Mouse (Mus musculus): ENCODE data around the gene Car6. TPM values are rescaled to one million over a fixed set of nuclear protein-coding genes. Genes with fewer than 3 reads are reported as not detected.

Gene Car6
- total RNA-seq, 1 experiment = 0.18 TPM

DNA sequence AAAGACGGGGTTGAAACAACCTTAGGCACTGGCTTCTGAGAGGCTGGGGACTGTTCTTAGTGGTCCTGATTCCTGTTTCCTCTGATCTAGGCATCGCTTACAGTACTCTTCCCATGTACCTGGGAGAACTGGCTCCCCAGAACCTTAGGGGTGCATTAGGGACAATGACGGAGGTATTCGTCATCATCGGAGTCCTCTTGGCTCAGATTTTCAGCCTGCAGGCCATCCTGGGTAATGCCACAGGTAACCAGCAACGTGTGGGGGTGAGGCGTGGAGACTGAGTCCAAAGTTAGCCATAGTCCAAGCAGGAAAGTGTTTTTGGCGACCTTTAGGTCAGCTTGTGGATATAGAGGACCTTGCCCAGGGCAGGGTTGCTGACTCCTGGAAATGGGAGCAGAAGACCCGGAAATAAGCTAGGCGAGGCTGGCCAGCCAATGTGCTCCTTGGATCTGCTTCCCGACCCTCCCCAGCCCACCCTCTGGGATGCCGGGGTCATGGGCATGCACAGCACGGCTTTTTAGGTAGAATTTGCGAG is 43.7 kb downstream of the Car6 start:
- H3K4me3 ChIP-seq (ENCODE audit: insufficient read depth in 1 of 2, low read depth in 1 of 2, low read length in 2 of 2, poor library complexity in 1 of 2, severe bottlenecking in 1 of 2) = no peak overlapping the region
- H3K36me3 ChIP-seq (ENCODE audit: control insufficient read depth, insufficient read depth, low read length, poor library complexity, severe bottlenecking) = no peaks in the 10 kb centered on the region
- H3K9me3 ChIP-seq (ENCODE audit: control insufficient read depth, insufficient read depth, low read depth, low read length) = no peaks in the 10 kb centered on the region
- no peak for TF ChIP-seq HCFC1 (IDR thresholded peaks at IDR 0.05; ENCODE audit: borderline replicate concordance, insufficient read depth, low read length)
- no peak for TF ChIP-seq MAFK (IDR thresholded peaks at IDR 0.05; ENCODE audit: insufficient read depth, low read depth, low read length)
- no peak for TF ChIP-seq ZNF384 (IDR thresholded peaks at IDR 0.05; ENCODE audit: low read depth, low read length)
- TF ChIP-seq CHD2 (IDR thresholded peaks at IDR 0.05; ENCODE audit: low read depth, low read length) = no peak
- no peak for TF ChIP-seq ZC3H11A (IDR thresholded peaks at IDR 0.05; ENCODE audit: borderline replicate concordance, low read depth, low read length)
- no peak for DNase-seq (ENCODE audit: low read depth, low spot score)
- no peak overlapping the region for H3K27ac ChIP-seq (ENCODE audit: insufficient read depth, low read depth, low read length, poor library complexity, severe bottlenecking)
- no peak overlapping the region for H3K9ac ChIP-seq (ENCODE audit: insufficient read depth, low read depth, low read length, poor library complexity, severe bottlenecking)
- H3K4me1 ChIP-seq (ENCODE audit: control insufficient read depth in 2 of 2, insufficient read depth in 2 of 2, low read length in 2 of 2, poor library complexity in 1 of 2) = peaks cover 2 to 12% of the 10 kb centered on the region in 2 experiments; a peak in 1 of 4 replicates
- in situ Hi-C loops (cut with MboI; ENCODE audit: low sequenced_read_pairs in 2 of 2, unreplicated experiment in 2 of 2) = no loop called here

DNA sequence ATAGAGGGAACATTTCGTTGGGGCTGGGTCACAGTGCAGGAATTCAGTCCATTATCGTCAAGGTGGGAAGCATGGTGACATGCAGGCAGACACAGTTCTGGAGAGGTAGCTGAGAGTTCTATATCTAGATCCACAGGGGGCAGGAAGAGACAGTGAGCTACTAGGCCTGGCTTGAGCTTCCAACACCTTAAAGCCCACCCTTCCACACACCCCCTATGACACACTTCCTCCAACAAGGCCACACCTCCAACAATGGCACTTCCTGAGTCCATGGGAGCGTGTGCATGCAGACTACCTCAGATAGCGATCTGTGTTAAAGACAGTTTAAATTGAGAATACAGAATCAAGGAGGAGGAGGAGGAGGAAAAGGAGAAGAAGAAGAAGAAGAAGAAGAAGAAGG is 45.4 kb downstream of the Car6 start:
- TF ChIP-seq CHD2 (IDR thresholded peaks at IDR 0.05; ENCODE audit: low read depth, low read length) = no peak
- TF ChIP-seq ZNF384 (IDR thresholded peaks at IDR 0.05; ENCODE audit: low read depth, low read length) = no peak
- TF ChIP-seq ZC3H11A (IDR thresholded peaks at IDR 0.05; ENCODE audit: borderline replicate concordance, low read depth, low read length) = no peak
- TF ChIP-seq MAFK (IDR thresholded peaks at IDR 0.05; ENCODE audit: insufficient read depth, low read depth, low read length) = no peak
- no peak for TF ChIP-seq HCFC1 (IDR thresholded peaks at IDR 0.05; ENCODE audit: borderline replicate concordance, insufficient read depth, low read length)
- Histone ChIP-seq H3K9ac (ENCODE audit: insufficient read depth, low read depth, low read length, poor library complexity, severe bottlenecking) (no peak overlapping the region), H3K36me3 (ENCODE audit: control insufficient read depth, insufficient read depth, low read length, poor library complexity, severe bottlenecking) (no peaks in the 10 kb centered on the region), H3K4me1 (ENCODE audit: control insufficient read depth in 2 of 2, insufficient read depth in 2 of 2, low read length in 2 of 2, poor library complexity in 1 of 2) (peaks cover 2 to 12% of the 10 kb centered on the region in 2 experiments; a peak in 1 of 4 replicates), H3K27ac (ENCODE audit: insufficient read depth, low read depth, low read length, poor library complexity, severe bottlenecking) (no peak overlapping the region), H3K9me3 (ENCODE audit: control insufficient read depth, insufficient read depth, low read depth, low read length) (no peaks in the 10 kb centered on the region), H3K4me3 (ENCODE audit: insufficient read depth in 1 of 2, low read depth in 1 of 2, low read length in 2 of 2, poor library complexity in 1 of 2, severe bottlenecking in 1 of 2) (no peak overlapping the region)
- DNase-seq (ENCODE audit: low read depth, low spot score) = no peak
- in situ Hi-C loops (cut with MboI; ENCODE audit: low sequenced_read_pairs in 2 of 2, unreplicated experiment in 2 of 2) = no loop called here

DNA sequence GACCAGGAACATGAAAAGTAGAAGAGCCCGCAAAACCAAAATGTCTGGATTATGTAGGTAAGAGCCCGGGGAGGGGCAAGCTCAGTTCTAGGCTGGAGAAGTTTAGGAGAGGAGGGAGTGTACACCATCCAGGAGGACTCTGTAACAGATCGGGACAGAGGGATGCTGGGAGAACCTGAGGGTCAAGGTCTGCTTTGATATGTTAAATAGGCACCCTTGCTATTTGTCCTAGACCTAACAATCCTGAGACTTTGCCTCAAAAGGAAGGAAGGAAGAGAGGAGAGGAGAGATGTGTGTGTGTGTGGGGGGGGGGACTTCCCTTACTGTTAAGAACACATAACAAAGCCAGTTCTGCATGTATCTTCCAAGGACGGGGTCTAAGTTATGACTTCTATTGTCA is 45.8 kb downstream of the Car6 start:
- Histone ChIP-seq H3K4me1 (ENCODE audit: control insufficient read depth in 2 of 2, insufficient read depth in 2 of 2, low read length in 2 of 2, poor library complexity in 1 of 2) (peaks cover 2 to 12% of the 10 kb centered on the region in 2 experiments; a peak in 1 of 4 replicates), H3K4me3 (ENCODE audit: insufficient read depth in 1 of 2, low read depth in 1 of 2, low read length in 2 of 2, poor library complexity in 1 of 2, severe bottlenecking in 1 of 2) (no peak overlapping the region), H3K9ac (ENCODE audit: insufficient read depth, low read depth, low read length, poor library complexity, severe bottlenecking) (no peak overlapping the region), H3K36me3 (ENCODE audit: control insufficient read depth, insufficient read depth, low read length, poor library complexity, severe bottlenecking) (no peaks in the 10 kb centered on the region), H3K27ac (ENCODE audit: insufficient read depth, low read depth, low read length, poor library complexity, severe bottlenecking) (no peak overlapping the region), H3K9me3 (ENCODE audit: control insufficient read depth, insufficient read depth, low read depth, low read length) (no peaks in the 10 kb centered on the region)
- DNase-seq (ENCODE audit: low read depth, low spot score) = no peak
- in situ Hi-C loops (cut with MboI; ENCODE audit: low sequenced_read_pairs in 2 of 2, unreplicated experiment in 2 of 2) = no loop called here
- TF ChIP-seq ZC3H11A (IDR thresholded peaks at IDR 0.05; ENCODE audit: borderline replicate concordance, low read depth, low read length) (no peak), HCFC1 (IDR thresholded peaks at IDR 0.05; ENCODE audit: borderline replicate concordance, insufficient read depth, low read length) (no peak), MAFK (IDR thresholded peaks at IDR 0.05; ENCODE audit: insufficient read depth, low read depth, low read length) (no peak), ZNF384 (IDR thresholded peaks at IDR 0.05; ENCODE audit: low read depth, low read length) (no peak), CHD2 (IDR thresholded peaks at IDR 0.05; ENCODE audit: low read depth, low read length) (no peak)

DNA sequence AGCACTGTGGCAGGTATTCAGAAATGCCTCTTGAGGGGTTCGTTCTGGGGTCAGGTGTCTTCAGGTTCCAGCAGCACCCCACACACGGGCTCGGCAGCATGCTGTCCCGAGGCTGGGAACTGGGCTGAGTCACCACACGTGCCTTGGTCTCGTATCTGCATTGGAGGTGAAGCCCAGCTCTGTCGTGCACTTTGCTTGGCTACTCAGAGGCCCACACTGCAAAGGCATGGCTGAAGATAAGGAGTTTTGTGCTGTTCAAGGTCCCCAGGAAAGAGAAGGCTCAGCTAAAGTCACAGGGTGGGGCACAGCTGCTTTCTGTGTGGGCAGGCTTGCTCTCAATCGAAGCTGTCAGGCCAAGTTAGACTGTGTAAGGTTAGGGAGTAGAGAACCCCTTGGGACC is 48.6 kb downstream of the Car6 start:
- DNase-seq (ENCODE audit: low read depth, low spot score) = no peak
- Histone ChIP-seq H3K27ac (ENCODE audit: insufficient read depth, low read depth, low read length, poor library complexity, severe bottlenecking) (no peak overlapping the region), H3K9ac (ENCODE audit: insufficient read depth, low read depth, low read length, poor library complexity, severe bottlenecking) (no peak overlapping the region), H3K36me3 (ENCODE audit: control insufficient read depth, insufficient read depth, low read length, poor library complexity, severe bottlenecking) (no peaks in the 10 kb centered on the region), H3K9me3 (ENCODE audit: control insufficient read depth, insufficient read depth, low read depth, low read length) (no peaks in the 10 kb centered on the region), H3K4me1 (ENCODE audit: control insufficient read depth in 2 of 2, insufficient read depth in 2 of 2, low read length in 2 of 2, poor library complexity in 1 of 2) (peaks cover 2 to 10% of the 10 kb centered on the region in 2 experiments; a peak in 1 of 4 replicates), H3K4me3 (ENCODE audit: insufficient read depth in 1 of 2, low read depth in 1 of 2, low read length in 2 of 2, poor library complexity in 1 of 2, severe bottlenecking in 1 of 2) (no peak overlapping the region)
- in situ Hi-C loops (cut with MboI; ENCODE audit: low sequenced_read_pairs in 2 of 2, unreplicated experiment in 2 of 2) = no loop called here
- TF ChIP-seq ZC3H11A (IDR thresholded peaks at IDR 0.05; ENCODE audit: borderline replicate concordance, low read depth, low read length) (no peak), MAFK (IDR thresholded peaks at IDR 0.05; ENCODE audit: insufficient read depth, low read depth, low read length) (no peak)

DNA sequence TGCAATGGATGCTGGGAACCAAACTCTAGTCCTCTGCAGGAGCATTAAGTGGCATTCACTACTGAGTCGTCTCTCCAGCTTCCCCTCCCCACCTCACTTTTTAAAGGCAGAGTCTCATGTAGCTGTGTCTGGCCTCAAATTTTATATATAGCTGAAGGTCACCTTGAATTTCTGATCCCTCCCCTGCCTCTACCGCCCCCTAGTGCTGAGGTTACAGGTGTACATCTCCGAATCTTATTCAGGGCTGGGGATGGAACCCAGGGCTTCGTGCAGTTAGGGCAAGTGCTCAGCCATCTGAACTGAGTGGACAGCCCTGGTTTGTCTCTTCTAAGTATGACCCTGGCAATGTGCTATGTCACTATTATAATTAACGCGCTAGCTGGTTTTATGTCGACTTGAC is 50.1 kb downstream of the Car6 start:
- Histone ChIP-seq H3K27ac (ENCODE audit: insufficient read depth, low read depth, low read length, poor library complexity, severe bottlenecking) (no peak overlapping the region), H3K4me1 (ENCODE audit: control insufficient read depth in 2 of 2, insufficient read depth in 2 of 2, low read length in 2 of 2, poor library complexity in 1 of 2) (peaks cover 0 to 10% of the 10 kb centered on the region in 2 experiments; a peak in 1 of 4 replicates), H3K9me3 (ENCODE audit: control insufficient read depth, insufficient read depth, low read depth, low read length) (no peaks in the 10 kb centered on the region), H3K9ac (ENCODE audit: insufficient read depth, low read depth, low read length, poor library complexity, severe bottlenecking) (no peak overlapping the region), H3K4me3 (ENCODE audit: insufficient read depth in 1 of 2, low read depth in 1 of 2, low read length in 2 of 2, poor library complexity in 1 of 2, severe bottlenecking in 1 of 2) (no peak overlapping the region), H3K36me3 (ENCODE audit: control insufficient read depth, insufficient read depth, low read length, poor library complexity, severe bottlenecking) (no peaks in the 10 kb centered on the region)
- DNase-seq (ENCODE audit: low read depth, low spot score) = peak; percentile 50
- TF ChIP-seq ZNF384 (IDR thresholded peaks at IDR 0.05; ENCODE audit: low read depth, low read length) (no peak), MAFK (IDR thresholded peaks at IDR 0.05; ENCODE audit: insufficient read depth, low read depth, low read length) (no peak), HCFC1 (IDR thresholded peaks at IDR 0.05; ENCODE audit: borderline replicate concordance, insufficient read depth, low read length) (no peak), CHD2 (IDR thresholded peaks at IDR 0.05; ENCODE audit: low read depth, low read length) (no peak), ZC3H11A (IDR thresholded peaks at IDR 0.05; ENCODE audit: borderline replicate concordance, low read depth, low read length) (no peak)
- in situ Hi-C loops (cut with MboI; ENCODE audit: low sequenced_read_pairs in 2 of 2, unreplicated experiment in 2 of 2) = no loop called here
